Mouse (Mus musculus): ENCODE data around the gene Jmjd6.

Jmjd6 gene

GRCm38 (mm10) chr11:116823255-116823654, 20.0 kb downstream of the Jmjd6 start:
- WGBS = 96% methylated on average over 2 of the region's 2 CpGs

- WGBS = 49% methylated on average over 10 of the region's 10 CpGs
Observed at GRCm38 (mm10) chr11:116822626-116823025, 20.6 kb downstream of the Jmjd6 start.

GRCm38 (mm10) chr11:116822215-116822614, 21.0 kb downstream of the Jmjd6 start:
- WGBS = 72% methylated on average over 10 of the region's 10 CpGs

GRCm38 (mm10) chr11:116821057-116821940, 21.9 kb downstream of the Jmjd6 start:
- 78% methylated on average over 13 of the region's 13 CpGs for WGBS

- 72% methylated on average over 5 of the region's 5 CpGs for WGBS
Observed at GRCm38 (mm10) chr11:116819932-116820593, 23.2 kb downstream of the Jmjd6 start.

GRCm38 (mm10) chr11:116818722-116819121, 24.5 kb downstream of the Jmjd6 start:
- 83% methylated on average over 8 of the region's 8 CpGs for WGBS

GRCm38 (mm10) chr11:116817567-116817966, 25.7 kb downstream of the Jmjd6 start:
- WGBS = 96% methylated on average over 5 of the region's 5 CpGs

- WGBS = 88% methylated on average over 5 of the region's 5 CpGs
Observed at GRCm38 (mm10) chr11:116816769-116817168, 26.5 kb downstream of the Jmjd6 start.

- 49% methylated on average over 7 of the region's 7 CpGs for WGBS
Observed at GRCm38 (mm10) chr11:116814884-116815415, 28.3 kb downstream of the Jmjd6 start.

- 42% methylated on average over 20 of the region's 20 CpGs for WGBS
Observed at GRCm38 (mm10) chr11:116814076-116814883, 29.0 kb downstream of the Jmjd6 start.

GRCm38 (mm10) chr11:116813610-116814009, 29.6 kb downstream of the Jmjd6 start:
- 78% methylated on average over 13 of the region's 13 CpGs for WGBS

GRCm38 (mm10) chr11:116812793-116813529, 30.3 kb downstream of the Jmjd6 start:
- WGBS = 81% methylated on average over 21 of the region's 21 CpGs

GRCm38 (mm10) chr11:116810983-116811901, 32.0 kb downstream of the Jmjd6 start:
- WGBS = 21% methylated on average over 32 of the region's 32 CpGs

GRCm38 (mm10) chr11:116810528-116810927, 32.7 kb downstream of the Jmjd6 start:
- WGBS = 72% methylated on average over 11 of the region's 11 CpGs

- WGBS = 86% methylated on average over 8 of the region's 8 CpGs
Observed at GRCm38 (mm10) chr11:116809520-116809919, 33.7 kb downstream of the Jmjd6 start.

- WGBS = 82% methylated on average over 11 of the region's 11 CpGs
Observed at GRCm38 (mm10) chr11:116808811-116809395, 34.3 kb downstream of the Jmjd6 start.

GRCm38 (mm10) chr11:116807938-116808606, 35.2 kb downstream of the Jmjd6 start:
- 25% methylated on average over 7 of the region's 7 CpGs for WGBS

GRCm38 (mm10) chr11:116807526-116807925, 35.7 kb downstream of the Jmjd6 start:
- WGBS = 65% methylated on average over 3 of the region's 3 CpGs

- WGBS = 67% methylated on average over 7 of the region's 7 CpGs
Observed at GRCm38 (mm10) chr11:116807116-116807515, 36.1 kb downstream of the Jmjd6 start.

Data from cerebral cortex, adult 2 months (tissue).